Mouse (Mus musculus) liver, adult (tissue): Measurements from ENCODE around the gene Map4k3.
A peak's percentile ranks its signal among the peaks of the same experiment; 100 is the strongest.

Experiments used
- GATA4 ChIP-seq: IDR thresholded peaks from 2 replicates; pipeline ENCODE4 v1.6.1; 2014; ENCODE audit warnings: mild to moderate bottlenecking, low read length; ENCODE audit not compliant: insufficient replicate concordance

Gene Map4k3

DNA sequence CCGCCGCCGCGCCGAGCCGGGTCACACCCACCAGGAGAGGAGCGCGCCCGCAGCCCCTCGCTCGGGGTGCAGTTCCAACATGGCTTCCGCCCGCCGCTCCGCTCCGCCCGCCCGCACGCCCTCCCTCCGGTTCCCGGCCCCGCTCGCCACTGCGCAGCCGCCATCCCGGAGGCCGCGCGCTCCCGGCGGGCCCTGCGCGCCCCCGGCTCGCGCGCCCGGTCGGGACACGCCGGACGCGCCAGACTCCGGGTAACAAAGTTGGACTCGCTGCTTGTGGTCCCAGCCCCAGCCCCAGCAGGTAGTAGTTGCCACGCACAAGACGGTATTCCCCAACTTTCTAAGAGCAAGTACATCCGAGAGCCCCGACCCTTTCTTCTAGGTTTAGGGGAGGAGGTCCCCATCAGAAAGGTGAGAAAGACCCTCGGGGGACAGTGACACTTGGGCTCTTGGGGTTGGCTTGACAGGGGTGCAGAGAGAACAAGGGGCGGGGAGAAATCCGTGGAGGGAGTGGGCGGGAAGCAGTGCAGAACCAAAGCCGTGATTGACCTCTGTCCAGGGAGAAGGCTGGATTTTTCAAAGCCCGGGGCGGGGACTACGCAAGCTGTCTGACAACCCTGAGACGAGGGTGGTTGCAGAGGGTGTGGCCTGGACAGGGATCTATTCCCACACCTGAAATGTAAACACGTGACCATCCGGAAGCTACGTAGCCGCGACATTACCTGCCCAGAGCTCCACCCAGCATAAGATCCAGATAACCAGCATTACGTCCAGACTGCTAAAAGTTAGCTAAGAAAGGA is at the start of gene Map4k3:
TSS of gene Map4k3 (minus strand) at position 424 of the 797 bp plus-strand sequence.
- TF ChIP-seq GATA4 = no peak

DNA sequence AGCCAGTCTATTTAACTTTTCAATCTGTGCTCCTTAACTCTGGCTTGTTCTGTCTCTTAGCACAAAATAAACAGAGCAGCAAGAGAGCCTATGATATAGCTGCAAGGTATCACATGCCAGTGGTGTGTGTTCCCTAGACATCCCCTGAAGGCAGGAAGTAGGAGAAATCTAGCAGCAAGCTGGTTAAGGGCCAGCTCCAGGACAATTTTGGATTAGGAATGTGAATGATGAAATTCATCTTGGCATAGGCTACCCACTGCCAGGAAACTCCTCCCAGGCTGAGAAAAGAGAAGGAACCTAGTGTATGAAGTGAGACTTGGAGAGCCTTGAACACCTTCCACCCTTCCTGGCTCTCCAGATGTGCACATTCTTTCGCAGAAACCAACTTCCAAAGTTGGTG is 49.3 kb upstream of the Map4k3 start:
- no peak for TF ChIP-seq GATA4

DNA sequence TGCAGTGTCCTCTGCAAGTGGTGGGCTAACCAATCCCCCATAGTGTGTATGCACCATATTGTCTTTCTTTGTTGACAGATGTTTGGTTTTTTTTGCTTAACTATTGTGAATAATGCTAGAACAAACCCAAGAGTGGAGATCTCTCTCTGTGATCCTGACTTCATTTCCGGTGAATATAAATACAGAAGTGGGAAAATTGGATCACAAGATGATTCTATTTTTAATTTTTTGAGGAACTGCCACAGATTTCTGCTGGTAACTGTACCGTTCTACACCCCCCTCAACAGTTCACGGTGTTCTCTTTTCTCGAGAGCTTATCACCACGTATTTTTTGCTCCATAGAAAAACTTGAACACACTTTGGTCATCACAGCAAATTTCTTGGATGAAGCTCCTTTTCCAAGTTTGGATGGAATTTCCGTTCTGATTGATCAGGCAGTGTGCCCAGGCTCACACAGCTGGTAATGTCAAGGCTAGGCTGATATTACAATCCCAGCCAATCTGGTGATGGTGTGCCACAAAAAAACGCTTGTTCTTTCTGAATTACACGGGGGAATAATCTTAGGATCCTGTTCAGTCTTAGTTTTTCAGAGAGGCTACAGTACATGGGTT is 47.0 kb upstream of the Map4k3 start:
- TF ChIP-seq GATA4 = peak; percentile 68; the same call in 1 of the 2 replicates

DNA sequence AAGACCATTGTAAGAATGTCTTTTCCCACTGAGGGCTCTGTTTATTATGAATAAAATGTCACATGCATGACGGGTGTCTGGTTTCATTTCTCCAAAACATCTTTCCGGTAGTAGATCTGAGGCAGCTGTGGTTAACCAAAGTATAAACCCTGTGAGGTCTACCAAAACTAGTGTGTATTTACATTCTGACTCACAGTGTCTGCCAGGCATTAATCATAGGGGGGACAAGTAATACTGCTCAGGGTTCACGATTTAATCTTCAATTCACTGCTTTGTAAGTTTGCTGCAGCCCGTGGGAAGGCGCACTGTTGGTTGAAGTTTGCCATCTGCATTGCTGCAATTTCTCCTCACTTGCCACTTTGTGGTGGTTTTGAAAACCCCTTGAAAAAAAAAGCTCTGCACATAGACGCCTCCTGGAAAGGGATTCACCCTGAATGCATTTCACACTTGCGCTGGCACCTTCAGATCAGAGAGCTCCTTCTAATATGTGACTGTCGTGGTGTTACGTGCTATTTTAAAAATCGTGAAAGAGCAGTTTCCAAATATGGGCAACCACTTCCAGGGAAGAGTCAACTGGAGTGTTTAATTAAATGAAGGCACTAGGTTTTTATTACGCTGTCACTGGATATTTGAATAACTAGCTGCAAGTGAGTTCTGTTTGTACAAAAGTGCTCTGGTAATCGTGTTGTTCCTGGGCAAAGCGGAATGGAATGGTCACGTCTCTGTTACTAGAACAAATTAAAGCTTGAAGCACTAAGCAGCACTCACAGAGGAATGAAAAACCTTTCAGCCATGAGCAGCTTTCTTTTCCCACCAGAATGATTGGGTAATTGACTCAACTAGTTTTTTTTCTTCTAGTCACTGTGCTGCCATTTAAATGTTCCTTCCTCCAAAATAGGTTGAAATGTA is 44.5 kb upstream of the Map4k3 start:
- no peak for TF ChIP-seq GATA4

DNA sequence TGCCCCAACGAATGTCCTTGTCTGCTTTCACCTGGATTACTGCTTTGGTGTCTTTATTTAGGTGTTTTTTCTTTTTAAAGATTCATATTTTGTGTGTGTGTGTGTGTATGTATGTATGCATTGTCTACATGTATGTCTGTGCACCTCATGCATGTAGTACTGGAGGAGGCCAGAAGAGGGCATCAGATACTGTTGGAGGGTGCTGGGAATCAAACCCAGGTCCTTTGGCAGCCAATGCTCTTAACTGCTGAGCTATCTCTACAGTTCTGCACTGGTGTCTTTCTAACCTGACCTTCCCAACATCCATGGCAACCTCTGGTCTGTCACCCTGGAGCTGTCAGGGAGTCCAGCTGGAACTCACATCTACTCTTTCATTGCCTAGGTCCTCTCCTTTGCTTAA is 41.8 kb upstream of the Map4k3 start:
- TF ChIP-seq GATA4 = no peak

DNA sequence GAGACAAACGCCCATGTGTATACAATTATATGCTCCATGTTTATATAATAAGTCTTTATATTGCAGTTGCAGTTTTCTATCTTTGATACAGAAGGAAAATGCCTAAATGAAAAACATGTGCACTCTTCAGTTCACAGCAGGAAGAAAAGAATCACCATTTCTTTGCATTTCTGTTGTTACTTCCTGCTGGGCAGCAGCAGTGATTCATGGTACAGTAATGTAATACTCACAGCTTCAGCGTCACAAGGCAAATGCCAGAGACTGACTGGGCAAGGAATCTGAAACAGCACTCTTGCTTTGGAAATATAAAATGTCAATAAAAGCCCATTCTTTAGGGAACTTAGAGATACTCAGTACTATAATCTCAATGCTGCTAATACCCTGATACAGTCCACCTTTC is 36.9 kb upstream of the Map4k3 start:
- TF ChIP-seq GATA4 = no peak

DNA sequence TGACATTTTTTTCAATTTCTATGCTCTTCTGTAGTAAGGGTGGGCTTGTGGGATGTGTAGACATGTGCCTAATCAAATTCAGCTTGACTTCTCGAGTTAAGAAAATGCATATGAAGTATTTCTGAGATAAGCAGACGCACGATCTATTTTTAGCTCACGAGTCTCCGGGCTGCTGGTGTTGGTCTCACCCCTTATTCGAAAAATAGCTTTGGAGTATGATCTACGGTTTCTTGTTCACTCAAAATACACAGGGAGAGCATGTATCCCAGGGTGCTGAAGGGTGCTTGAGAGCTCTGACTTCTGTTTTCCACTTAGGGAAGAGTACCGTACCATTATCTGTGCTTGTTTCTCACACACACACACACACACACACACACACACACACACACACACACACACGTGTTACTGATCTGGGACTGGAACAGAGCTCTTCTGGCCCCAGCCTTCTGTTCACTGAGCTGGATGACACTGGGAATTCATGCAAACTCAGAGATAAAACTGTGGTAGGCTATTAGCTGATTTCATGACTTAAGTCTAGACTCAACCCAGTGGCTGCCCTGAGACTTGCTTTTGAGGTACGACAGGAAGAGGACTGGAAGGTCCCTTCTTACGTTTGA is 34.9 kb upstream of the Map4k3 start:
- TF ChIP-seq GATA4 = no peak

DNA sequence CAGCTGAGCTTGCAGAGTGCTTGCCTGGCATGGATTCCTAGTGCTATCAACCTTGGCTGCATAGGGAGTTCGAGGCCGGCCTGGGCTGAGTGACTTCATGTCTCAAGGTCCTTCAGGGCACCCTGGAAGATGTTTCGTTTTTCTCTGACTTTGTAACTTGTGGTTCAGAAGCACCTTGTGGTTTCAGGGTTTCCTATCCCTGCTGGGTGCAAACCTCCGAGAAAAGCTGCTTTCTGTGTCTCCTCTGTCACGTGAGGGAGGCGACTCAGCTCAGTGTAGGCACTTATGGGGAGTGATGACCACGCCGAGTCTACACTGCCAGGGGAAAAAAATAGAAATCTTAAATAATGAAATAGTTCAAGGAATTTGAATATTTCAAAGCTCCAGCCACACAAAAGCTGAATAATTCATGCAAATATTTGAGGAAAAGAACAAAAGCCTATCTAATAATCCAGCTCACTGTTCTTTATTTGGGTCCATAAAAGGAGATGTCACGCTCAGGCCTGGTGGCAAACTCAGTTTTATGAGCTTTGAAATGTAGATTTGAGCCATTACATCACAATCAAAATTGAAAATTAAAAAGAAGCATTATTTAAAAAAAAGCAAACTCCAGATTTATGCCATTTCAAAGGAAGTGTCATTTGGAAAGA is 34.2 kb upstream of the Map4k3 start:
- TF ChIP-seq GATA4 = no peak

DNA sequence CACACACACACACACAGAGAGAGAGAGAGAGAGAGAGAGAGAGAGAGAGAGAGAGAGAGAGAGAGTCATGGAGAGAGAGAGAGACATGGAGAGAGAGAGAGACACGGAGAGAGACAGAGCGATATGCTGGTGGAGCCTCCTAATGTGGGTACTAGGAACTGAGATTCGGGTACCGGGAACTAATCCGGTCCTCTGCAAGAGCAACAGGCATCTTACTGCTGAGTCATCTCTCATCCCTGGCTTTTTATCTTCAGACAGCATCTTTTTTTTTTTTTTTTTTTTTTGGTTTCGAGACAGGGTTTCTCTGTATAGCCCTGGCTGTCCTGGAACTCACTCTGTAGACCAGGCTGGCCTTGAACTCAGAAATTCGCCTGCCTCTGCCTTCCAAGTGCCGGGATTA is 32.9 kb upstream of the Map4k3 start:
- 0 out of 2 replicates have a peak, but pooled peaks have one; percentile 3 for TF ChIP-seq GATA4

DNA sequence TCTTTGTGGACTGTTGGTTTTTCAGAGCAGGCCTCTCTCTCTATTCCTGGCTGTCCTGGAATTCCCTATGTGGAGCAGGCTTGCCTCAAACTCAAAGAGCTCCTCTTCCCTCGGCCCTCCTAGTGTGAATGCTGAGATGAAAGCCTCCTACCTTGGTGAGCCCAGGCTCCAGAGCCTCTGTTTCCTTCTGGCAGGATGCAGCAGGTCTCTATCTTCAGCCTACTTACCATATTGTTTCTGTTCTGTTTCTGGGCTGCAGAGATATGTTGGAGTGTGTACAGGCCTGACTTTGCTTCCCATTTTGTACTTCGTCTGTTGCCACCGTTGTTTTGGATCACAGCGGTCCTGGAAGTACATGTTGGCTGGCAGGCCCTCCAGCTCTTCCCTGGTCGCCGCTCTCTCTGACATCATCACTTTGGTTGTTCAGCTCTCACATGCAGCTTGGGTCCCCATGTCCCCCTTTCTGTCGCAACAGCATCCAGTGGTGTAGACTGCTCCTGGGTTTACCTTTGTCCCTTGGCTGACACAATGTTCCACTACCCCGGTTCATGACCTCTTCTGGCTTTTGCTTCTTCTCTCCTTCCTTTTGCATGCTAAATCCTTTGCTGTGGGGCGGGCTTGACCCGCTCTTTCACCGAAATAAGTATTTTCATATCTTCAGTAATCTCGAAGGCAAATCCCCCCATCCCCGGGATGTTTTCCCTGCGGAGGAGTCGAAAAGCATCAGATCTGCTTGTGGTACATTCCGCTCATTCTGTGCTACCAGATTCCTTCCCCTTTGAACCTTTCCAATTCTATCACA is 32.3 kb upstream of the Map4k3 start:
- 0 out of 2 replicates have a peak, but pooled peaks have one; percentile 4 for TF ChIP-seq GATA4

DNA sequence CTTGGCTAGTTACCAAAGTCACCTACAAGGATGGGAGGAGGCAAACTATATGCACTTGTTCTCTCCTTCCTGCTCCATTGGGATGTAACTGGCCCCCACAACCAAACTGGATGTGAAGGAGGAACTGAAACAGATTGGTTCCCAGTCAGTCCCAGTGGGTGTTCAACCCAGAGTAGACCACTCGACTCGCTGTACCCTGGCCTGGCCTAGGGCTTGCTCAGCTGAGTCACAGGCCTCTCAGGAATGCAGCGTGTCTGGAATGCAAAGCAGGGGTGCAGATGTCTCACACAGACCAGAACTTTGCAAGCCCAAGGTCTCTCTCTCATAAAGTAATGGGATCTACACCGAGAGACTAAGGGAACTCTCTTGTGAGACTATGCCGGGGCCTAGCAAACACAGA is 27.8 kb upstream of the Map4k3 start:
- no peak for TF ChIP-seq GATA4

DNA sequence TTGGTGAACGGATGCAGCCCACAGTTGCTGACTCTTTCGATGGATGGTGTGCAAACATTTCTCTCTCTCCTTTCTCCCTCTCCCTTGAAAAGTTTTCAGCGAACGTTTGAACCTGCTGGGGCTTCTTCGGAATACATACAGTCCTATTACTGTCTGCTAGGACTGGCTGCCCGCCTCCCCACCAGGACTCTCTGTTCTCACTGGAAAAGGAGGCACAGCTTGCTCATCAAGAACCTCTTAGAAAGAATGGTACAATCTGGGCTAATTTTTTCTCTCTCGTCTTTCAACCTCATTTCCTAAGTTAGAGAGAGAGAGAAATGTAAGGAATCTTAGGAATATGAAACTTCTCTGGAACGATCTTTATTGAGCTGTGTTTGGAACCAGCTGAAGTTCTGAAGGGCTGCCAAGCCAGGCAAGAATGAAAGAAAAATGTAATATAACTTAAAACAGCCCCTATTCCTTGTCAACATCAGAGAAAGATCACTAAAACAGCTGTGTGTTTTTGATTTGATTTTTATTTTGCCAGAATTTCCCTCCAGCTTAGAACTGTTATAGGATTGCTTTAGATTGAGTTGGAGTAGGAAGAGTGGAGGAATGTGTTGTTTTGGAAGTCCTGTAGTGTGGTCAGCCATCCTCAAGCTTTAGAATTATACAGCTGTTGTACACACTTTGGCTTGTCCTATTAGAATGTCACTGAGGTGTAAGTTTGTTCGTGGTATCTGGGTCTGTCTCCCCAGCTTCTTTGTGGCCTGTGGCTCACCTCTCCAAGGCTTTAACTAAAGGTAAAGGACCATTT is 27.0 kb upstream of the Map4k3 start:
- TF ChIP-seq GATA4 = no peak

DNA sequence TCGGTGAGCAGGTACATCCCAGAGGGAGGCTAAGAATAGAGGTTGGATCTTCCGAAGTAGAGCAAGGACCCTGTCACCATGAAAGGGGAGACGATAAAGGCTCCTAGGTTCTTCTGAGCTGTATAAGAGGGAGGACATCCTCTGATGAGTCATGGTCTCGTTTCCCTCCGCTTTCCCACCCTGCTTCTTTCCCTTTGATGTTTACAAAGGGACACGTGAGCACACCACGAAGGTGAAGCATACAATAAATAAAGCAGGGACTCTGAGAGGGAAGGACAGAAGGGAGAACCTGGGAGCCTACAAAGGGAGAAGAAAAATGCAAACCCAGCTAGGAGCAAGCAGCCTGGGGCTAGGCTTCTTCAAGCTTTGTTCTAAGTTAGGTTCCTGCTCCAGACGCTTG is 26.3 kb upstream of the Map4k3 start:
- TF ChIP-seq GATA4 = no peak
